Mouse (Mus musculus): ENCODE measurements around the gene Hip1r. TPM values are rescaled to one million over a fixed set of nuclear protein-coding genes. Genes with fewer than 3 reads are reported as not detected.
A peak's percentile ranks its signal among the peaks of the same experiment; 100 is the strongest.

The Hip1r gene
- polyA plus RNA-seq, 2 experiments, result 7.2 to 7.6 TPM

- Histone ChIP-seq H3K9me3 (ENCODE audit: control insufficient read depth, low read length) (no peaks in the 10 kb centered on the region), H3K36me3 (replicated peaks; ENCODE audit: control insufficient read depth, insufficient read depth, low read depth) (no peaks in the 10 kb centered on the region; the same call in none of the 2 replicates), H3K4me2 (ENCODE audit: low read depth) (peak overlapping the region; percentile 99), H3K27me3 (ENCODE audit: control insufficient read depth, insufficient read depth, low read length) (no peaks in the 10 kb centered on the region), H3K4me3 (ENCODE audit: insufficient read depth in 1 of 2, low read depth in 2 of 2, low read length in 2 of 2) (no peak overlapping the region), H3K27ac (no peak overlapping the region), H3K4me1 (replicated peaks; ENCODE audit: control insufficient read depth in 2 of 2, insufficient read depth in 2 of 2, low read length in 1 of 2) (peaks cover 32 to 62% of the 10 kb centered on the region in 2 experiments), H3K9ac (replicated peaks) (no peak overlapping the region)
- ATAC-seq (ENCODE audit: insufficient read depth) (no peak), DNase-seq (ENCODE audit: low read depth in 3 of 3, low spot score in 3 of 3) (no peak)
- TF ChIP-seq CTCF (IDR thresholded peaks at IDR 0.05; ENCODE audit: low read depth) (no peak), EP300 (IDR thresholded peaks at IDR 0.05; ENCODE audit: low read depth) (no peak)
- WGBS (ENCODE audit: insufficient replicate concordance), result 50% methylated on average over 19 of the region's 19 CpGs
Observed at GRCm38 (mm10) chr5:124027702-124028470, 54.5 kb downstream of the Hip1r start.

GRCm38 (mm10) chr5:124028680-124029079 is 55.3 kb downstream of the Hip1r start:
- Histone ChIP-seq H3K27ac (no peak overlapping the region), H3K4me2 (ENCODE audit: low read depth) (peak overlapping the region; percentile 99), H3K4me3 (ENCODE audit: insufficient read depth in 1 of 2, low read depth in 2 of 2, low read length in 2 of 2) (no peak overlapping the region), H3K9me3 (ENCODE audit: control insufficient read depth, low read length) (no peaks in the 10 kb centered on the region), H3K9ac (replicated peaks) (no peak overlapping the region; the same call in 1 of the 2 replicates), H3K36me3 (replicated peaks; ENCODE audit: control insufficient read depth, insufficient read depth, low read depth) (no peaks in the 10 kb centered on the region; the same call in none of the 2 replicates), H3K27me3 (ENCODE audit: control insufficient read depth, insufficient read depth, low read length) (no peaks in the 10 kb centered on the region), H3K4me1 (replicated peaks; ENCODE audit: control insufficient read depth in 2 of 2, insufficient read depth in 2 of 2, low read length in 1 of 2) (peaks cover 29 to 59% of the 10 kb centered on the region in 2 experiments)
- no peak for DNase-seq (ENCODE audit: low read depth in 3 of 3, low spot score in 3 of 3)
- WGBS (ENCODE audit: insufficient replicate concordance), result 27% methylated on average over 7 of the region's 7 CpGs
- no peak for ATAC-seq (ENCODE audit: insufficient read depth)
- TF ChIP-seq CTCF (IDR thresholded peaks at IDR 0.05; ENCODE audit: low read depth), result no peak
- no peak for TF ChIP-seq EP300 (IDR thresholded peaks at IDR 0.05; ENCODE audit: low read depth)

GRCm38 (mm10) chr5:124029220-124030035 is 56.0 kb downstream of the Hip1r start:
- Histone ChIP-seq H3K9ac (replicated peaks) (no peak overlapping the region; the same call in 1 of the 2 replicates), H3K9me3 (ENCODE audit: control insufficient read depth, low read length) (no peaks in the 10 kb centered on the region), H3K4me2 (ENCODE audit: low read depth) (peak overlapping the region; percentile 99), H3K27ac (no peak overlapping the region), H3K4me1 (replicated peaks; ENCODE audit: control insufficient read depth in 2 of 2, insufficient read depth in 2 of 2, low read length in 1 of 2) (peaks cover 29 to 56% of the 10 kb centered on the region in 2 experiments), H3K27me3 (ENCODE audit: control insufficient read depth, insufficient read depth, low read length) (no peaks in the 10 kb centered on the region), H3K4me3 (ENCODE audit: insufficient read depth in 1 of 2, low read depth in 2 of 2, low read length in 2 of 2) (peak overlapping the region in 1 of 2 experiments; percentile 8; a peak in 1 of 4 replicates), H3K36me3 (replicated peaks; ENCODE audit: control insufficient read depth, insufficient read depth, low read depth) (no peaks in the 10 kb centered on the region; the same call in none of the 2 replicates)
- DNase-seq (ENCODE audit: low read depth in 3 of 3, low spot score in 3 of 3) (no peak), ATAC-seq (ENCODE audit: insufficient read depth) (no peak)
- TF ChIP-seq EP300 (IDR thresholded peaks at IDR 0.05; ENCODE audit: low read depth) (no peak), CTCF (IDR thresholded peaks at IDR 0.05; ENCODE audit: low read depth) (no peak)
- WGBS (ENCODE audit: insufficient replicate concordance), result 80% methylated on average over 19 of the region's 19 CpGs

- TF ChIP-seq CTCF (IDR thresholded peaks at IDR 0.05; ENCODE audit: low read depth), result no peak
- no peak for TF ChIP-seq EP300 (IDR thresholded peaks at IDR 0.05; ENCODE audit: low read depth)
- peaks cover 27 to 53% of the 10 kb centered on the region in 2 experiments for H3K4me1 ChIP-seq (replicated peaks; ENCODE audit: control insufficient read depth in 2 of 2, insufficient read depth in 2 of 2, low read length in 1 of 2)
Observed at GRCm38 (mm10) chr5:124030386-124031067, 57.1 kb downstream of the Hip1r start.

More at GRCm38 (mm10) chr5:124030386-124031067, 57.1 kb downstream of the Hip1r start:
- 32% methylated on average over 12 of the region's 12 CpGs for WGBS (ENCODE audit: insufficient replicate concordance)
- Histone ChIP-seq H3K4me2 (ENCODE audit: low read depth) (peak overlapping the region; percentile 99), H3K27ac (peak overlapping the region; percentile 83), H3K9ac (replicated peaks) (peak overlapping the region; percentile 98), H3K4me3 (ENCODE audit: insufficient read depth in 1 of 2, low read depth in 2 of 2, low read length in 2 of 2) (peak overlapping the region; percentile 67 to 98), H3K36me3 (replicated peaks; ENCODE audit: control insufficient read depth, insufficient read depth, low read depth) (no peaks in the 10 kb centered on the region; the same call in none of the 2 replicates), H3K27me3 (ENCODE audit: control insufficient read depth, insufficient read depth, low read length) (no peaks in the 10 kb centered on the region), H3K9me3 (ENCODE audit: control insufficient read depth, low read length) (no peaks in the 10 kb centered on the region)
- ATAC-seq (ENCODE audit: insufficient read depth), result no peak
- no peak for DNase-seq (ENCODE audit: low read depth in 3 of 3, low spot score in 3 of 3)
